Mouse (Mus musculus): ENCODE results near the gene Serpinb9d.
"Not testable (repeated sequence)": the region's sequence is repeated elsewhere in the genome, so short reads cannot be mapped to it uniquely, and the experiment has no call there.

Gene Serpinb9d

DNA sequence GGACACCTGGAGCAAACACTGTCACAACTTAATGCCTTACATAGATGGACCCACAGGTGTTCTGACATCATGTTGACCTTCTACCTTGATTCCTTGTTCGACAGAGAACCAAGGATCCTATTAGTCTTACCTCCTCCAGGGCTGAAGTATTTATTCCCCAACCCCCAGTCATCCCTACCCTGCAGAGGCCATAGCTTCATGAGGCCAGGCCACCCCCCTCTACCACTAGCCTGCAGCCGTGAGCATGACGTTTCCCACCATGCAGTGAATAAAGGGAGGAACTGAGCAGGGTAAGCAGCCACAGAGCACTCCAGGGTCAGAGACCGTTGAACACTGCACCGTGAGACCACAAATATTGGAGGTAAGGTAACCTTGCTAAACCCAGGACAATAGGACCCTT is at the start of gene Serpinb9d:
Gene Serpinb9d, plus strand, starts transcription at position 301 of the 400 bp plus-strand sequence.
- DNase-seq = no peak

DNA sequence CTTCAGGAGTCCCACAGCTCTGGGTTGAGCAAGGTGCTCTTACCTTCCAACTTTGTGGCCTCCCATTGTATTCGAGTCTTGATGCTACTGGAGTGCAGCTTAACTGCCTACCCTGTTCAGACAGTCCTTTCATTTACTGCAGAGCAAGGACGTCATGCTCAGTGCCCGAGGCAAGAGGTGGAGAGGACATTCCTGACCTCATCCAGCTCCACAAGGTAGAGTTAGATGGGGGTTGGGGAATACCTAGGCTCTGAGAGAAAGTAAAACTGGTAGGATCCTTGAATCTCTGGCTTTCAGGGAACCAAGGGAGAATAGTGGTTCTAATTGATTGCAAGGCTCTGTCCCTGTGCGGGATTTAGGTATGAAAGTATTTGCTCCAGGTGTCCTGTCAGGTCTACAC is 33.1 kb upstream of the Serpinb9d start, which contains the start of gene Serpinb9c:
Gene Serpinb9c, minus strand, starts transcription at position 101 of the 400 bp plus-strand sequence.
- DNase-seq = no peak

DNA sequence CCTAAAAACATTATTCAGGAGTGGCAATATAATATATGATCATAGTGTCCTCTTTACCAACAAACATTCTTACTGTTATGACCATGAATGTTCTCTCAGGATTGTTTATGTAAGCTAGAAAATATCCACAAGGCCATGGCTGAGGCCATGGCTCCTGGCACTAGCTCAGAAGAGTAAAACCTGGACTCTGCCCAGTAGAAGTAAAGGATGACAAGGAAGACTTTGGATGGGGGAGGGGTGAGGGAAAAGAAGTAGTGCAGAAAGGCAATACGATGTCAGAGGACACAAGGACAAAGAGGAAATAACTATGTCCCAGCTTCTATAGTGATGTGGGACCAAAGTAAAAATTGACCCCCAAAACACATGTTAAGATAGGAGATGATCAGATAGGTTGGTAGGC is 2.3 kb upstream of the Serpinb9d start:
- not testable (repeated sequence) for DNase-seq

DNA sequence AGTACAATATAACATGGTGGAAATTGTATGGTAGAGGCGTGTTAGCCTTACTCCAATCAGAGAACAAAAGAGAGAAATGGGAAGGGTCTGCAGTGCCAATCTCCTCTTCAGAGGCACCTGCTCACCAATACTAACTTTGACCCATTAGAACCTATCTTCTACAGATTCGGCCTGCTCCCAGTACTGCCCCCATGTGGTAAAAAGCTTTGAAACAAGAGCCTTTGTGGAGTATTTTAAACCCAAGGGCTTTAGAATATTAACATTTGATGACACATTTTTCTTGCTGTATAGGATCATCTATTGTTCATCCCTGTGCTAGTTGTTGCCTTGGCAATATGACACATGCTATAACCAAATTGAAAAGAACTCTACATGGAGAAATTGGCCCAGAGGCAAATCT is 7.0 kb downstream of the Serpinb9d start:
- DNase-seq = no peak

DNA sequence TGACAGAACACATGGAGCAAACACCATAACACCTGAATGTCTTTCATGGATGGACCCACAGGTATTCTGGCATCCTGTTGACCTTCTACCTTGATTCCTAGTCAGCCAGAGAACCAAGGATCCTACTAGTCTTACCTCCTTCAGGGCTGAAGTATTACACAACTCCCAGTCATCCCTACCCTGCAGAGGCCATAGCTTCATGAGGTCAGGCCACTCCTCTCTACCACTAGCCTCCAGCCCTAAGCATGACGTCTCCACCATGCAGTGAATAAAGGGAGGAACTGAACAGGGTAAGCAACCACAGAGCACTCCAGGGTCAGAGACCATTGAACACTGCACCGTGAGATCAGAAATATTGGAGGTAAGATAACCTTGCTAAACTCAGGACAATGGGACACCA is 56.6 kb downstream of the Serpinb9d start, which contains the start of gene Serpinb9e:
Gene Serpinb9e, plus strand, starts transcription at position 301 of the 400 bp plus-strand sequence.
- not testable (repeated sequence) for DNase-seq
